Mouse (Mus musculus) heart, embryonic 12.5 days (tissue): ENCODE measurements around the gene Slc7a9. TPM values are rescaled to one million over a fixed set of nuclear protein-coding genes. Genes with fewer than 3 reads are reported as not detected.
A peak's percentile ranks its signal among the peaks of the same experiment; 100 is the strongest.

Experiments
- ATAC-seq: fragments of 200-750 bp; cut with Nextera tagmentation; 2 replicates; pipeline ENCODE4 v1.8.0; 2017; ENCODE audit warnings: moderate TSS enrichment, moderate library complexity; ENCODE audit not compliant: insufficient number of reproducible peaks, low FRiP score
- H3K27ac ChIP-seq: fragments of 300-500 bp; sonication (generic); 2 replicates; pipeline ENCODE4 v1.5.1; 2016; ENCODE audit warnings: mild to moderate bottlenecking, moderate library complexity; ENCODE audit not compliant: poor library complexity, severe bottlenecking
- H3K27me3 ChIP-seq: fragments of 300-500 bp; sonication (generic); replicated peaks from 2 replicates; pipeline ENCODE4 v1.6.1; 2016; ENCODE audit warnings: mild to moderate bottlenecking, moderate library complexity
- H3K36me3 ChIP-seq: fragments of 300-500 bp; sonication (generic); 2 replicates; pipeline ENCODE4 v1.6.1; 2016; ENCODE audit warnings: mild to moderate bottlenecking, moderate library complexity
- H3K4me1 ChIP-seq: fragments of 300-500 bp; sonication (generic); replicated peaks from 2 replicates; pipeline ENCODE4 v1.6.1; 2016; ENCODE audit warnings: mild to moderate bottlenecking
- H3K4me2 ChIP-seq: fragments of 300-500 bp; sonication (generic); 2 replicates; pipeline ENCODE4 v1.6.1; 2016; ENCODE audit warnings: mild to moderate bottlenecking, moderate library complexity
- H3K4me3 ChIP-seq: fragments of 300-500 bp; sonication (generic); 2 replicates; pipeline ENCODE4 v1.5.1; 2016; ENCODE audit warnings: mild to moderate bottlenecking
- H3K9ac ChIP-seq: fragments of 300-500 bp; sonication (generic); 2 replicates; pipeline ENCODE4 v1.6.1; 2016; ENCODE audit warnings: mild to moderate bottlenecking, moderate library complexity
- H3K9me3 ChIP-seq: fragments of 300-500 bp; sonication (generic); replicated peaks from 2 replicates; pipeline ENCODE4 v1.6.1; 2016; ENCODE audit warnings: mild to moderate bottlenecking, moderate library complexity
- WGBS: fragments of 180-500 bp; shearing (Covaris S2); methylation state at CpG from one replicate; pipeline ENCODE4 v1.1.7; 2016; 5-methylcytosine and 5-hydroxymethylcytosine counted together
- polyA plus RNA-seq: library from polyadenylated mRNA; unstranded; fragments of >200 nt; fragmentation: Nextera tagmentation; extraction: Ambion mirVana; gene quantifications from 2 replicates; pipeline ENCODE4 v1.2.1, GENCODE M21; 2016

Gene Slc7a9
- 0.59 and 0.73 TPM in 2 replicates for polyA plus RNA-seq

DNA sequence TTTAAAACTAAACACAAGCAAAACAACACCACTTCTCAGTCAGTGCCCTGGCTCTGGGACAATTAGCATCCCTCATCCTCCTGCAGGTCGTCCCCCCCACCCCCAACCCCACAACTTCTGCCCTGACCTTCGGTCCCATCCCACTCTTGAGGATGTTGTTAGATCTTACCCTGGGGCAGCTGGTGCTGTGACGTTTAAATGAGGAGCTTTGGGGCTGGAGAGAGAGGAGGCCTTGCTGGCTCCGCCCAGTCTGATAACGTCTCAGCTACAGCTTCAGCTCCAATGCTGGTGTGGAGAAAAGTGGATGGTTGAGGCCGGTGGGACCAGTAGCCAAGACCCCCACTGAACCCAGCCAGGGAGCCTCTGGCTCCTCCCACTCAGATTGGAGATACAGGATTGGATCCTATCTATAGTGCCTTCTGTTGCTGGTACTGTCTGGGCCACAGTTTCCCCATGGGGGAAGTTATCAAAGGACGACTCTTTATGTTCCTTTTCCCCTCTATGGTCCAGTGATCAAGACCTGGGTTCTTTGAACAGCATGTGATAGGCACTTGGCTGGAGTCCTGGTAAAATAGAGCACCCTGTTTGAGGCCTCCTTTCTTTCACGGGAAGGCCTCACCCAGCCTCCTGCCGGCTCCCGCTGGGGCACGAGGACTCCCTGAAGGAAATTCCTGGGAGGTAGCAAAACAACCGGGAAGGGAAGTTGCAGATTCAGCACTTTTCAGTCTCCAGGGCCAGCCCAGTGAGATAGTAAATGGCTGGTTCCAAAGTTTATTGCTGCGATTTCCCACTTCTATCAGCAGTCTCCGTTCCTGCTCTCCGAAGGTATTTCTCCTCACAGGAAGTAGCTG, at the start of gene Slc7a9:
Slc7a9 (plus strand) TSS at position 801 of the 851 bp plus-strand sequence.
- H3K27me3 ChIP-seq = 0 out of 2 replicates have a peak, but pooled peaks cover 6% of the 10 kb centered on the region
- H3K9ac ChIP-seq = no peak within 1 kb of the TSS
- H3K9me3 ChIP-seq = 0 out of 2 replicates have a peak, but pooled peaks cover 5% of the 10 kb centered on the region
- 16% methylated on average over 15 of the region's 15 CpGs for WGBS
- peak within 1 kb of the TSS; percentile 30; the same call in 1 of the 2 replicates for H3K27ac ChIP-seq
- H3K4me1 ChIP-seq = peaks cover 11% of the 10 kb centered on the region
- H3K4me3 ChIP-seq = no peak within 1 kb of the TSS
- peak; percentile 65 for ATAC-seq
- no peaks in the 10 kb centered on the region for H3K36me3 ChIP-seq
- H3K4me2 ChIP-seq = 0 out of 2 replicates have a peak within 1 kb of the TSS, but pooled peaks have one; percentile 4

DNA sequence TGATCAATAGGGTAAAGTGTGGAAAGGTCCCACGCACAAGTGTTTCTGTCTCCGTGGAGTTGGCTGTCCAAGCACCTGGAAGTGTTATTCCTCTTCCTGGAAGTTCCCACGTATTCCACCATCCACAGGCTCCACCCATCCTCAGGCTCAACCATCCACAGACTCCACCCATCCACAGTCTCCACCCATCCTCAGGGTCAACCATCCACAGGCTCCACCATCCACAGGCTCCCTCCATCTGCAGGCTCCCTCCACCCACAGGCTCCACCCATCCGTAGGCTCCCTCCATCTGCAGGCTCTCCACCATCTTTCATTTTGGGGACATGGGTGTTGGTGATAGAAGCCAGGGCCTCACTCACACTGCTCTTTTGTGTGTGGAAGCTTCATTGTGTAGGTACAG, 47.4 kb upstream of the Slc7a9 start:
- Histone ChIP-seq H3K9me3 (no peaks in the 10 kb centered on the region), H3K27ac (no peak overlapping the region), H3K36me3 (peaks cover 69% of the 10 kb centered on the region), H3K9ac (no peak overlapping the region), H3K4me2 (no peak overlapping the region), H3K4me3 (no peak overlapping the region), H3K4me1 (peaks cover 10% of the 10 kb centered on the region), H3K27me3 (no peaks in the 10 kb centered on the region)
- 83% methylated on average over 4 of the region's 4 CpGs for WGBS
- no peak for ATAC-seq

DNA sequence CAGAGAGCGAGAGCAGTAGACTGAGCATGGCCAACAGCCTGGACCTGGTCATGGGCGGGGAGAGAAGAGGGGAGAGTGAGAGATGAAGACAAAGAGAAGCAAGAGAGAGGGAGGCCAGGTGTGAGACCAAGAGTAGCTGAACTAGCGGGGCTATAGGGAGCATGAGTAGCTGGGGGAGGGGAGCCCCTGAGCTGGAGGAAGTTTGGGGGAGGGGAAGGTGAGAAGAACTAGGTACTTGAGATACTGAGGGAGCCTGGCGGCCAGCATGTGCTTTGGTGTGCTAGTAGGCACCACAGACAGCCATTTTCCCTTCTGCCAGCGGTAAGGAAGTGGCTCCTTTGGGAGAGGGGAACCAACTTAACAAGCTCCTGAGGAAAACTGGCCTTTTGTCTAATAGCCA, 33.4 kb upstream of the Slc7a9 start:
- Histone ChIP-seq H3K27me3 (no peaks in the 10 kb centered on the region), H3K4me3 (no peak overlapping the region), H3K9ac (no peak overlapping the region), H3K9me3 (no peaks in the 10 kb centered on the region), H3K36me3 (peaks cover 58% of the 10 kb centered on the region), H3K4me1 (peaks cover 12% of the 10 kb centered on the region), H3K4me2 (no peak overlapping the region), H3K27ac (no peak overlapping the region)
- WGBS = 41% methylated on average over 5 of the region's 5 CpGs
- no peak for ATAC-seq

DNA sequence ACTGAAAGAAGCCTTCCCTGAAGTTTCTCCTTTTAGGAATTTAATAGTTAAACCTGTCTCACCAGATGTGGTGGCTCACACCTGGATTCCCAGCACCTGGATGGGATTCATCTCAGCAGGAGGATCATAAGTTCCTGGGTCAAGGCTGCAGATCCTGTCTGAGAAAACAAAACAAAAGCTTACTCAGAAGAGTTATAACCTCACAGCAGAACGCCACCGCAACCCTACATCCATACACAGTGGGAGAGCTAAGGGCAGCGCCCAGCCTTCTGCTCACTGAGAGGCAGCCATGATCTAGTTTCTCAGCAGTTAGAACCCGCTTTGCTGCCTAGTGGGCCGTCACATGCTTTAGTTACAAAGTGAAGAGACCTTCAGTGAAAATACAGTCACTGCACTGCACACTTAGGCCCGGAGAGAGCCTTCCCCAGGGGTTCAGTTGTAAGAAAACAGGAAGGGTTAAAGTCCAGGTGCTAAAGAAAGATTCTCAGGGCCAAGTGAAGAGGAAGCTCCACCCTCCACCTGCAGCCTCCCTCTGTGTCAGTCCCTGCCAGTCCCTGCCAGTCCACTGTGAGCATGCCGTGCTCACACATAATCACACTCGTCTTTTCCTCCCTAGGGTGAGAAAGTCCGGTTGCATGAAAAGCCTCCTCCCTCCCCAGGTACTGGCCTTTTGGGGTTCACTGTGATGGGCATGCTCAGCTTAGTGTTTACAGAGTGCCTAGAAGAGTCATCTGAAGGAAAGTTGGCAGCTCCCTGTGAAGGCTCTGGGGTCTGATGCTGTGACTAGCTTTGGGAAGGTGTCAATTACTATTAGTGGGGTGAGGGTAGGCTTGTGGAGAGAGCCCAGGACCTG, 32.6 kb upstream of the Slc7a9 start:
- no peak overlapping the region for H3K4me2 ChIP-seq
- ATAC-seq = no peak
- H3K9ac ChIP-seq = no peak overlapping the region
- no peak overlapping the region for H3K27ac ChIP-seq
- peaks cover 12% of the 10 kb centered on the region for H3K4me1 ChIP-seq
- 81% methylated on average over 9 of the region's 9 CpGs for WGBS
- H3K36me3 ChIP-seq = peaks cover 58% of the 10 kb centered on the region
- H3K9me3 ChIP-seq = no peaks in the 10 kb centered on the region
- no peaks in the 10 kb centered on the region for H3K27me3 ChIP-seq
- H3K4me3 ChIP-seq = no peak overlapping the region

DNA sequence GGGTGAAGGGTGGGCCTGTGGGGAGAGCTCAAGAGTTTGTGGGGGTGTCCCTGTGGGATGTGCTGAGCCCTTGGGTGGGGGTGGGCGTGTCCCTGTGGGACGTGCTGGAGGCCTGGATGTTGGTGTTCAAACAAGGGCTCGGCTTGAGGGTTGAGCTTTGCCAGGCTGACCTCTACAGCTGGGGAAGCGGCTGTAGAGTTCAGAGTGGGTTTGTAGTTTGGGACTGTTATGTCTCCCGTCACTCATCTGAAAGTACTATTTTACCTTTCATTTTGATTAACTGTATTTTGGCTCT, 32.0 kb upstream of the Slc7a9 start:
- WGBS = 68% methylated on average over 5 of the region's 5 CpGs
- Histone ChIP-seq H3K4me3 (no peak overlapping the region), H3K27ac (no peak overlapping the region), H3K4me1 (peaks cover 12% of the 10 kb centered on the region), H3K27me3 (no peaks in the 10 kb centered on the region), H3K9me3 (no peaks in the 10 kb centered on the region), H3K36me3 (peaks cover 60% of the 10 kb centered on the region), H3K9ac (no peak overlapping the region), H3K4me2 (no peak overlapping the region)
- no peak for ATAC-seq

DNA sequence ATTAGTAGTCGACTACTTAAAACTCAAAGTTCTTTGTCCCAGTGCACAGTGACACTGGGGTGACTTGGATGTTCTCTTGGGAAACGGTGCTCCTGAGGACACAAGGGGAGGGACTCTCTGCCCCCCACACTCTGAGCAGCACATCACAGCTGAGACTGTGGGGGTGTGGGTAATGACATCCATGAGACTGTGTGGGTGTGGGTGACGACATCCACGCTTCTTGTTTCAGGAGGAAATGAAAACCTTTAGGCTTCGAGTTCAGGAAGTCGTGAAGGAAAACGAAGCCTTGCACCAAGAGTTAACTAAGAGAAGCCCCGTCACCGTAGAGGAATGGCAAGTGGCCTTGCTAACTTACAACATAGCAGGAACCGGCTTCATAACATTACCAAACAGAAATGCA, 25.5 kb upstream of the Slc7a9 start:
- Histone ChIP-seq H3K4me2 (no peak overlapping the region), H3K27me3 (no peaks in the 10 kb centered on the region), H3K9me3 (no peaks in the 10 kb centered on the region), H3K9ac (no peak overlapping the region), H3K27ac (no peak overlapping the region), H3K4me3 (no peak overlapping the region), H3K4me1 (no peaks in the 10 kb centered on the region), H3K36me3 (peaks cover 89% of the 10 kb centered on the region)
- WGBS = 86% methylated on average over 10 of the region's 10 CpGs
- no peak for ATAC-seq

DNA sequence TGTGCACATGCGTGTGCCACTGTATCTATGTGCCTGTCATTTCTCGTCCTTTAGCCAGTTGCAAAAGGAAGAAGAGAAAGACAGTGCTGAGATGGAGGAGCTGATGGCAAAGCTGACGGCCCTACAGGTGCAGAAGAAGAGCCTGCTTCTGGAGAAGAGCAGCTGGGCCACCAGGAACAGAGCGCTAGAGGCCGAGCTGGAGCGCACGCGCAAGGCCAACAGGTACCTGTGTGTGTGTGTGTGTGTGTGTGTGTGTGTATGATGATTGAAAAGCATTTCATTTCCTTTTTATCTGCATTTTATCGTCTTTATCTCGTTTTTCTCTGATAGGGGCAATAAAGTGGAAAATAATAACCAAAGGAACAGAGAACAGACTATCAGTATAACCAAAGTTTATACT, 20.4 kb upstream of the Slc7a9 start:
- no peak for ATAC-seq

DNA sequence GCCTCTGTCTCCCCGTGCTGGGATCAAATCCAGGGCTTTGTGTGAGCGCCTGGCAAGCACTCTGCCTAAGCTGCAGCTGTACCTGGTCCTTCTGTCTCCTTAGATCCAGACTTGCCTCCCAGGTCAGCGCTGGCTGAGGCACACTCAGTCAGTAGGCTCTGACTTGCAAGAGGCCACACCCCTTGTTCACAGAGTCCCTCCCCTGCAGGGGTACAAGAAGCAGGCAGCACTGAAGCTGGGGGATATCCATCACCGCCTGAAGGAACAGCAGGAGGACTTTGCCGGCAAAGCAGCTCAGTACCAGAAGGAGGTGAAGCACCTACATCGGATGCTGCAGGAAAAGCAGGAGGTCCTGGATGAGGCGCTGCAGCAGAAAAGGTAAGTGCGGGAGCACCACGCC, 13.3 kb upstream of the Slc7a9 start:
- Histone ChIP-seq H3K4me1 (no peaks in the 10 kb centered on the region), H3K36me3 (peaks cover 84% of the 10 kb centered on the region), H3K4me2 (no peak overlapping the region), H3K27me3 (no peaks in the 10 kb centered on the region), H3K9me3 (no peaks in the 10 kb centered on the region), H3K27ac (no peak overlapping the region), H3K9ac (no peak overlapping the region), H3K4me3 (no peak overlapping the region)
- WGBS = 79% methylated on average over 9 of the region's 9 CpGs
- no peak for ATAC-seq

More for the DNA sequence above, 20.4 kb upstream of the Slc7a9 start:
- H3K9ac ChIP-seq = no peak overlapping the region
- H3K4me3 ChIP-seq = no peak overlapping the region
- H3K27ac ChIP-seq = no peak overlapping the region
- H3K4me2 ChIP-seq = no peak overlapping the region
- peaks cover 88% of the 10 kb centered on the region for H3K36me3 ChIP-seq
- H3K9me3 ChIP-seq = no peaks in the 10 kb centered on the region
- no peaks in the 10 kb centered on the region for H3K4me1 ChIP-seq
- no peaks in the 10 kb centered on the region for H3K27me3 ChIP-seq
- 94% methylated on average over 10 of the region's 10 CpGs for WGBS

DNA sequence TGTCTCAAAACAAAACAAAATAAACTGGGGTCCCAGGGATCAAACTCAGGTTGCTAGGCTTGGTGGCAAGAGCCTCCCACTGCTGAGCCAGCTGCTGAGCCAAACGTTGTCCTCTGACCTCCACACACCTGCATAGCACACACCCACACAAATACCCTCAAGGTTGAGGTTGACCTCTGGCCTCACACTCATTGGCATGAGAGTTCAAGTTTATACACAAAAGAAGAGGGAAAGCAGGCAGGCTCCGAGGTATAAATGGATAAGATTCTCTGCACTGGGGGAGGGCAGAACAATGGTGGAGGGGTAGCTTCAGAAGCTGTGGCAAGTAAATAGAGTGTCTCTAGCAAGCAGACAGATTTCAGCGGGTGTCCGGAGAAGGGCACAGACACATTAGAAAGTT, 1.1 kb upstream of the Slc7a9 start:
- Histone ChIP-seq H3K9me3 (0 out of 2 replicates have a peak, but pooled peaks cover 9% of the 10 kb centered on the region), H3K4me1 (peaks cover 11% of the 10 kb centered on the region), H3K27ac (no peak overlapping the region), H3K4me2 (no peak overlapping the region), H3K36me3 (no peaks in the 10 kb centered on the region), H3K9ac (no peak overlapping the region), H3K4me3 (no peak overlapping the region), H3K27me3 (0 out of 2 replicates have a peak, but pooled peaks cover 6% of the 10 kb centered on the region)
- no peak for ATAC-seq
- 54% methylated on average over 4 of the region's 4 CpGs for WGBS

DNA sequence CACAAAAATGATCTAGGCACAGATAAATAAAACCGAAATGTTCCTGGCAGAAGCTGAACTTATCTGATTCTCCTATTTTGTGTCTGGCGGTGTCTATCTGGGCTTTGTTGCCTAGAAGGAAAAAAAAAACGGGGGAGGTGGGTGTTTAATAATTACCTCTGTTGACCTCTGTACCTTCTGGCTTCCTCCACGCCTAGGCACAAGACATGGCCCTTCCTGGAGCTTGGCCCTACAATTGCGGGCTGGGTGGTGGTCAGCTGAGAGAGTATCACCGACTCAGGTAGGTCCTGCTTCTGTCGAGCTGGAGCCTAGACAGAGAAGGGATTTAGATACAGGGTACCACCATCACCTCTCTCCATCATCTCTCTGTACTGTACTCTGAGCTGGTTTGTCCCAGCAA, 271 bp downstream of the Slc7a9 start:
- Histone ChIP-seq H3K4me3 (no peak overlapping the region), H3K27ac (0 out of 2 replicates have a peak overlapping the region, but pooled peaks have one; percentile 30), H3K36me3 (no peaks in the 10 kb centered on the region), H3K4me2 (no peak overlapping the region), H3K9ac (no peak overlapping the region), H3K27me3 (0 out of 2 replicates have a peak, but pooled peaks cover 6% of the 10 kb centered on the region), H3K4me1 (peaks cover 11% of the 10 kb centered on the region), H3K9me3 (no peaks in the 10 kb centered on the region)
- WGBS = 59% methylated on average over 7 of the region's 7 CpGs
- no peak for ATAC-seq
